Mouse (Mus musculus) forebrain, embryonic 10.5 days (tissue): ENCODE results near the gene G430095P16Rik. TPM values are rescaled to one million over a fixed set of nuclear protein-coding genes. Genes with fewer than 3 reads are reported as not detected.

ENCODE experiments used
- DNase-seq: peaks from one replicate; pipeline ENCODE4 v3.0.0-alpha.2; 2017; ENCODE audit warnings: low spot score; ENCODE audit errors: extremely low spot score
- H3K27ac ChIP-seq: fragments of 300-500 bp; sonication (generic); 2 replicates; pipeline ENCODE4 v1.5.1; 2016; ENCODE audit warnings: mild to moderate bottlenecking
- H3K27me3 ChIP-seq: fragments of 300-500 bp; sonication (generic); 2 replicates; pipeline ENCODE4 v1.6.1; 2016; ENCODE audit warnings: mild to moderate bottlenecking; ENCODE audit not compliant: poor library complexity, severe bottlenecking
- H3K36me3 ChIP-seq: fragments of 300-500 bp; sonication (generic); replicated peaks from 2 replicates; pipeline ENCODE4 v1.6.1; 2016; ENCODE audit warnings: mild to moderate bottlenecking, moderate library complexity
- H3K4me1 ChIP-seq: fragments of 300-500 bp; sonication (generic); 2 replicates; pipeline ENCODE4 v1.6.1; 2016
- H3K4me3 ChIP-seq: fragments of 300-500 bp; sonication (generic); 2 replicates; pipeline ENCODE4 v1.5.1; 2016; ENCODE audit warnings: mild to moderate bottlenecking, moderate library complexity
- H3K9me3 ChIP-seq: fragments of 300-500 bp; sonication (generic); 2 replicates; pipeline ENCODE4 v1.6.1; 2016; ENCODE audit warnings: mild to moderate bottlenecking, moderate library complexity
- WGBS: fragments of 180-500 bp; shearing (Covaris S2); methylation state at CpG from one replicate; pipeline ENCODE4 v1.1.7; 2016; 5-methylcytosine and 5-hydroxymethylcytosine counted together
- polyA plus RNA-seq: library from polyadenylated mRNA; unstranded; fragments of >200 nt; fragmentation: Nextera tagmentation; extraction: Ambion mirVana; gene quantifications from 2 replicates; pipeline ENCODE4 v1.2.1, GENCODE M21; 2016

Gene G430095P16Rik
- polyA plus RNA-seq, 1 experiment from 2014 or later = 2.1 TPM

DNA sequence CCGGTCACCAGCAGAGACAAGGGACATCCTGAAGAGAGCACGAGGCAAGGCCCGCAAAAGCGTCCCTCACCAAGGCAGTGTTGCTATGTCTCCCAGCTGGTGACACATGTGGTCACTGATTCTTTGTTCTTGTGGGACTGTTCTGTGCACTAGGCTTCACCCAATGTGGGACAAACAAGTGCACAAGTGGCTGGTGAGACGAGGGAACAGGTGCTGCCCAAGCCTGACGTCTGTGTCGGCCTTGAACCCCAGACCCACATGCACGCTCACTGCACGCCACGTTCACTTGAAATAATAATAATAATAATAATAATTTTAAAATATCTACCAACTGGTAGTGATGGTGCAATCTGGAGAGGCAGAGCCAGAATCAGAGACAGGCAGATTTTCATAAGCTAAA is 36.9 kb downstream of the G430095P16Rik start:
- Histone ChIP-seq H3K27me3 (peaks cover 99% of the 10 kb centered on the region), H3K4me1 (peaks cover 33% of the 10 kb centered on the region), H3K27ac (no peak overlapping the region), H3K4me3 (no peak overlapping the region), H3K9me3 (no peaks in the 10 kb centered on the region), H3K36me3 (no peaks in the 10 kb centered on the region)
- 85% methylated on average over 10 of the region's 10 CpGs for WGBS
- DNase-seq = no peak

DNA sequence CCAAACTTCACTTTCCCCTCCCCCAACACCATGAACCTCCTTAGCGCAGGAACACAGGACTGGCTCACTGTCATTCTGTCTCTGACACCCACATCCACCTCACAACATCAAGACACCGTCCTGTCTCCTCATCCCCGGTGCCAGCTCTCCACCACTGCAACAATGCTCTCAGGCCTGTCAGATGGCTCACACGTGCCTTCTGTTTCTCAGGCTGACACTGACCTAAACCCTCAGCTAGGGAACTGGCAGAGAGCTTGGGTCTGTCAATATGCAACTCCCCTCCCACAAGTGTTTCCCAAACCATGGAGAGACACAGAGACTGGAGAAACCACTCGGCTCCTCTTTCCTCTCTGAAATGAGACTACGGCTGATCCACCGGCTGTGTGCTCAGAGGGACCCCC is 37.6 kb downstream of the G430095P16Rik start:
- H3K4me1 ChIP-seq = peaks cover 40% of the 10 kb centered on the region
- no peak for DNase-seq
- H3K27me3 ChIP-seq = peaks cover 99% of the 10 kb centered on the region
- H3K36me3 ChIP-seq = no peaks in the 10 kb centered on the region
- 48% methylated on average over 7 of the region's 7 CpGs for WGBS
- H3K4me3 ChIP-seq = no peak overlapping the region
- H3K27ac ChIP-seq = no peak overlapping the region
- H3K9me3 ChIP-seq = no peaks in the 10 kb centered on the region

- Histone ChIP-seq H3K27ac (no peak overlapping the region), H3K27me3 (peaks cover 99% of the 10 kb centered on the region), H3K4me1 (peaks cover 45% of the 10 kb centered on the region), H3K9me3 (no peaks in the 10 kb centered on the region), H3K4me3 (no peak overlapping the region), H3K36me3 (no peaks in the 10 kb centered on the region)
- no peak for DNase-seq
- WGBS = 42% methylated on average over 2 of the region's 2 CpGs
These were observed 38.1 kb downstream of the G430095P16Rik start for GRCm38 (mm10) chr8:84760901-84761300.

DNA sequence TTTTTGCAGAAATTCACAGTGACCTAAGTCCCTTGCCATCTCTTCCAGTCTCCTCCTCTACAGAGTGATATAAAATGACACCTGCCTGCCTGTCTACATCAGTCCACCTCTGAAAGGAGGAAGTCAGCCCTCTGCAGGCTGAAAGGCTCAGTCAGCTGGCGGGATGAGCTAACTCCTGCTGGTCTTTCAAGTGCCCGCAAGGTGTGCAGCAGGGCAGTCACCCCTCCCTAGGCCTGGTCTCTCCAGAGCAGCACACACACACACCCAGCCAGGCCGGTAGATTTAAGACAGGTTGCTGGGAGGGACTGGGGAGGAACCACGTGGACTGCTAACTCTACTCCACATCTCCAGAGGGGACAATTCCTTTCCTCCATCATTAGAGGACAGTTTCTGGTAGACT is 41.3 kb downstream of the G430095P16Rik start:
- Histone ChIP-seq H3K4me1 (peaks cover 43% of the 10 kb centered on the region), H3K36me3 (no peaks in the 10 kb centered on the region; the same call in 1 of the 2 replicates), H3K9me3 (no peaks in the 10 kb centered on the region), H3K27ac (no peak overlapping the region), H3K27me3 (peaks cover 99% of the 10 kb centered on the region), H3K4me3 (no peak overlapping the region)
- 53% methylated on average over 4 of the region's 4 CpGs for WGBS
- DNase-seq = no peak

- DNase-seq = no peak
- peaks cover 51% of the 10 kb centered on the region for H3K4me1 ChIP-seq
- WGBS = 76% methylated on average over 17 of the region's 17 CpGs
- H3K36me3 ChIP-seq = no peaks in the 10 kb centered on the region; the same call in 1 of the 2 replicates
- no peaks in the 10 kb centered on the region for H3K9me3 ChIP-seq
- peak overlapping the region; percentile 45 for H3K27ac ChIP-seq
- H3K4me3 ChIP-seq = peak overlapping the region; percentile 7
- peaks cover 100% of the 10 kb centered on the region for H3K27me3 ChIP-seq
These were observed 42.2 kb downstream of the G430095P16Rik start for GRCm38 (mm10) chr8:84764870-84765495.

DNA sequence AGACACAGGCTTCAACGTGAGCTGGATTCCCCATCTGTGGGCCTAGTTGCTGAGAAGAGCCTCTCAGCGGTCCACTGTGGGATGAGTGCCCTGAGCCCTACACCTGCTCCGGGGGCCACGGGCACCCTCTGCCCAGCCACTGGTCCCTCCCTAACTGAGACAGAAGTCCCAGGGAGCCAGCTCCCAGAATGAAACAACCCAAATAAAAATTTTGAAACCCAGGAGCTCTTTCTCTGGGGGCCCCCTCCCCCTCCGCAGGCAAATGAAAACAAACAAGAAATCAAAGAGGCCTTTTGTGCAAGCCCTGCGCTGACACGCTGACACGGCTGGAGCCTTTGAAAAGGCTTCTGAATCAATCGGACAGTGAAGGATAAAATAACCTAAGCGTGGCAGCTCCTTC is 42.8 kb downstream of the G430095P16Rik start:
- Histone ChIP-seq H3K4me3 (peak overlapping the region; percentile 7), H3K36me3 (no peaks in the 10 kb centered on the region; the same call in 1 of the 2 replicates), H3K4me1 (peaks cover 54% of the 10 kb centered on the region), H3K27me3 (peaks cover 100% of the 10 kb centered on the region), H3K27ac (peak overlapping the region; percentile 45), H3K9me3 (no peaks in the 10 kb centered on the region)
- no peak for DNase-seq
- WGBS = 15% methylated on average over 10 of the region's 10 CpGs

- no peaks in the 10 kb centered on the region for H3K9me3 ChIP-seq
- H3K4me1 ChIP-seq = peaks cover 54% of the 10 kb centered on the region
- no peak for DNase-seq
- H3K27ac ChIP-seq = peak overlapping the region; percentile 45; the same call in 1 of the 2 replicates
- H3K4me3 ChIP-seq = no peak overlapping the region
- H3K36me3 ChIP-seq = no peaks in the 10 kb centered on the region; the same call in 1 of the 2 replicates
- peaks cover 100% of the 10 kb centered on the region for H3K27me3 ChIP-seq
- 57% methylated on average over 9 of the region's 9 CpGs for WGBS
These were observed 43.6 kb downstream of the G430095P16Rik start for GRCm38 (mm10) chr8:84766422-84766821.

DNA sequence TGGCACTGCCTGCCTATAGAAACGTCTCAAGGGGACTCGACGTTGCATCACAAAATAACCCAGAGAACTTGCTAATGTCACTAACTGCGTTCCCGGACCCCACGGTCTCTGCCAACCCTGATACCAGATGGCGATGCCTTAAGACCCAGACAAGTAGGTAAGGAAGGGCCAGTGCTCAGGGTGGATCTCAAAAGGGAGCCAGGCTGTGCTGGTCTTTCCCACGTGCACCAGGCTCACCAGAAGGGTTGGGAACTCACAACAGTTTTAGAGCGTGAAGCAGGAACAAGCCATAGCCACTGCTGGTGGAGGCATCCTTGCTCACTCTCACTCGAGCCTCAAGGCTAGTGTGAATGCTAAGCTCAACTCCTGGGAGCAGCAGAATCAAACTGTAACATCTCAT is 44.4 kb downstream of the G430095P16Rik start:
- no peak for DNase-seq
- WGBS = 82% methylated on average over 10 of the region's 10 CpGs
- no peaks in the 10 kb centered on the region for H3K9me3 ChIP-seq
- no peak overlapping the region for H3K27ac ChIP-seq
- no peaks in the 10 kb centered on the region; the same call in 1 of the 2 replicates for H3K36me3 ChIP-seq
- H3K27me3 ChIP-seq = peaks cover 100% of the 10 kb centered on the region
- H3K4me1 ChIP-seq = peaks cover 61% of the 10 kb centered on the region
- H3K4me3 ChIP-seq = no peak overlapping the region

GRCm38 (mm10) chr8:84768343-84769095 is 45.7 kb downstream of the G430095P16Rik start:
- H3K27ac ChIP-seq = no peak overlapping the region
- DNase-seq = no peak
- peaks cover 100% of the 10 kb centered on the region for H3K27me3 ChIP-seq
- 89% methylated on average over 14 of the region's 14 CpGs for WGBS
- H3K4me3 ChIP-seq = no peak overlapping the region
- H3K4me1 ChIP-seq = peaks cover 74% of the 10 kb centered on the region
- H3K9me3 ChIP-seq = no peaks in the 10 kb centered on the region
- H3K36me3 ChIP-seq = no peaks in the 10 kb centered on the region; the same call in 1 of the 2 replicates

DNA sequence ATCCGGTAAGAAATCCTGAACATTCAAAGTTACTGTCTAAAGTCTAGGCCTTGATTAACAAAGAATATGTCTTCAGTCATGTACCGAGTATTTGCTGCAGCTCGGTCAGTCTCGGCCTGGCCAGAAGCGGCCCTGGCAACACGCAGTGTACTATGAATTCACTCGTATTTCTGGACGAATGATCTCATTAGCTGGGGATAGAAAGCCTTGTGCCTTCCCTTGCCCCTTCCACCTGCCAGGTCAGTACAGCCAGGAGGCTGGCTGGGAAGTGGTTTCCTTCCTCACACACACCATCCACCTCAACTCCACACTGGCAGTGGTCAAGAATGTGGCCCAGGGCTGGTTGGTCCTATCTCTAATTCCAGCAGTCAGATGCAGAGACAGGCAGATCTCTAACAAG is 46.5 kb downstream of the G430095P16Rik start:
- 79% methylated on average over 8 of the region's 8 CpGs for WGBS

GRCm38 (mm10) chr8:84770100-84770953 is 47.5 kb downstream of the G430095P16Rik start:
- peaks cover 100% of the 10 kb centered on the region for H3K27me3 ChIP-seq
- no peak overlapping the region for H3K27ac ChIP-seq
- no peak for DNase-seq
- H3K4me3 ChIP-seq = peak overlapping the region; percentile 8; the same call in 1 of the 2 replicates
- H3K9me3 ChIP-seq = no peaks in the 10 kb centered on the region
- peaks cover 81% of the 10 kb centered on the region for H3K4me1 ChIP-seq
- 29% methylated on average over 12 of the region's 12 CpGs for WGBS
- H3K36me3 ChIP-seq = no peaks in the 10 kb centered on the region; the same call in 1 of the 2 replicates

More for the DNA sequence above, 46.5 kb downstream of the G430095P16Rik start:
- no peak overlapping the region for H3K4me3 ChIP-seq
- no peaks in the 10 kb centered on the region; the same call in 1 of the 2 replicates for H3K36me3 ChIP-seq
- peaks cover 81% of the 10 kb centered on the region for H3K4me1 ChIP-seq
- H3K27me3 ChIP-seq = peaks cover 100% of the 10 kb centered on the region
- no peak for DNase-seq
- no peaks in the 10 kb centered on the region for H3K9me3 ChIP-seq
- no peak overlapping the region for H3K27ac ChIP-seq

- DNase-seq = no peak
- 15% methylated on average over 5 of the region's 5 CpGs for WGBS
These were observed 48.3 kb downstream of the G430095P16Rik start for GRCm38 (mm10) chr8:84771000-84771687.

More at GRCm38 (mm10) chr8:84771000-84771687, 48.3 kb downstream of the G430095P16Rik start:
- Histone ChIP-seq H3K4me3 (peak overlapping the region; percentile 32; the same call in 1 of the 2 replicates), H3K27ac (no peak overlapping the region), H3K4me1 (peaks cover 81% of the 10 kb centered on the region), H3K27me3 (peaks cover 100% of the 10 kb centered on the region), H3K9me3 (no peaks in the 10 kb centered on the region), H3K36me3 (no peaks in the 10 kb centered on the region; the same call in 1 of the 2 replicates)
